Mouse (Mus musculus): ENCODE measurements around the gene 1700008O03Rik. TPM values are rescaled to one million over a fixed set of nuclear protein-coding genes. Genes with fewer than 3 reads are reported as not detected.

1700008O03Rik gene
- polyA plus RNA-seq, 1 experiment from 2014 or later, result 0.40 TPM

DNA sequence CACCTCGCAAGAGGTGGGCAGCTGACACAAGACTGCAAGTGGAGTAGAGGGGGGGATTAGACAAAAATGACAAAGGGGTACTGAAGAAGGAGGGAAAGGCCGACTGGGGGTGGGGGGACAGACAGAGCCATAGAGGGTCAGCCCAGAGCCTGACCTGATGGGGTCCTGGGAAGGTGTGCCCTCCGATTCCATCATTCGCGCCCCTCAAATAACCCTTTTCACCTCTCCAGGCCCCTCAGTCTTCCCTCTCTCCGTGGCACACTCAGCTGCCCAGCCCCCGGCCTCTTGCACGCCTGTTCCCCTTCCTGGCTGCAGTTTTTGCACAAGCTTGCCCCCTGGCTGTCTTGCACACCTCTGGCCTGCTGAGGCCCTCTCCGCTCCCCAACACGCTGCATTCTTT, 28.1 kb downstream of the 1700008O03Rik start:
- H3K4me1 ChIP-seq (replicated peaks), result peaks cover 55% of the 10 kb centered on the region
- H3K4me3 ChIP-seq, result peak overlapping the region; percentile 34
- H3K9ac ChIP-seq, result no peak overlapping the region
- 16% methylated on average over 9 of the region's 10 CpGs for WGBS
- peaks cover 86% of the 10 kb centered on the region for H3K27me3 ChIP-seq (replicated peaks)
- H3K9me3 ChIP-seq (replicated peaks), result no peaks in the 10 kb centered on the region
- H3K4me2 ChIP-seq, result peak overlapping the region; percentile 59
- no peak for ATAC-seq (ENCODE audit: insufficient number of reproducible peaks, low FRiP score)
- no peaks in the 10 kb centered on the region for H3K36me3 ChIP-seq
- no peak overlapping the region for H3K27ac ChIP-seq (ENCODE audit: poor library complexity, severe bottlenecking)

DNA sequence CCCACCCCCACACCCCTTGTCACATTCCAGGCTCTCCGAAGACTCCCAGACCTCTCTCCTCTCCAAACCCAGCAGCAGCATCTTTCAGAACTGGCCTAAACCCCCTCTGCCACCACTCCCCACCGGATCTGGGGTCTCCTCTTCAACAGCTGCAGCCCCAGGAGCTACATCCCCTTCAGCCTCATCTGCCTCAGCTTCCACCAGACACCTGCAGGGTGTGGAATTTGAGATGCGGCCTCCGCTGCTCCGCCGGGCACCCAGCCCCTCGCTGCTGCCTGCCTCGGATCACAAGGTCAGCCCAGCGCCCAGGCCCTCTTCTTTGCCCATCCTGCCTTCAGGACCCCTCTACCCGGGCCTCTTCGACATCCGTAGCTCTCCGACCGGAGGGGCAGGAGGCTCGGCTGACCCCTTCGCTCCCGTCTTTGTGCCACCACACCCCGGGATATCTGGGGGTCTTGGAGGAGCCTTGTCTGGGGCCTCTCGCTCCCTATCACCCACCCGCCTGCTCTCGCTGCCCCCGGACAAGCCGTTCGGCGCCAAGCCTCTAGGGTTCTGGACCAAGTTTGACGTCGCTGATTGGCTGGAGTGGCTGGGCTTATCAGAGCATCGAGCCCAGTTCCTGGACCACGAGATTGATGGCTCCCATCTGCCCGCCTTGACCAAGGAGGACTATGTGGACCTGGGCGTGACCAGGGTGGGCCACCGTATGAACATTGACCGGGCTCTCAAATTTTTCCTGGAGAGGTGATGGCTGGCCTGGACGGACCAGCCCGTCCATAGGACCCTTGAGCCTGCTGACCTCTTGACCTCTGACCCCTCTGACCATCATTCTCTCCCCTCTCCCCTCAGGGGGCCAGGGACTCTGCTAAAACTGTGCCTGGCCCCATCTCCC, 28.8 kb downstream of the 1700008O03Rik start:
- 3% methylated on average over 35 of the region's 35 CpGs for WGBS
- Histone ChIP-seq H3K4me3 (peak overlapping the region; percentile 34), H3K9me3 (replicated peaks) (no peaks in the 10 kb centered on the region), H3K4me2 (peak overlapping the region; percentile 59), H3K27ac (ENCODE audit: poor library complexity, severe bottlenecking) (no peak overlapping the region), H3K27me3 (replicated peaks) (peaks cover 86% of the 10 kb centered on the region), H3K9ac (peak overlapping the region; percentile 42), H3K36me3 (no peaks in the 10 kb centered on the region), H3K4me1 (replicated peaks) (peaks cover 62% of the 10 kb centered on the region)
- ATAC-seq (ENCODE audit: insufficient number of reproducible peaks, low FRiP score), result no peak

DNA sequence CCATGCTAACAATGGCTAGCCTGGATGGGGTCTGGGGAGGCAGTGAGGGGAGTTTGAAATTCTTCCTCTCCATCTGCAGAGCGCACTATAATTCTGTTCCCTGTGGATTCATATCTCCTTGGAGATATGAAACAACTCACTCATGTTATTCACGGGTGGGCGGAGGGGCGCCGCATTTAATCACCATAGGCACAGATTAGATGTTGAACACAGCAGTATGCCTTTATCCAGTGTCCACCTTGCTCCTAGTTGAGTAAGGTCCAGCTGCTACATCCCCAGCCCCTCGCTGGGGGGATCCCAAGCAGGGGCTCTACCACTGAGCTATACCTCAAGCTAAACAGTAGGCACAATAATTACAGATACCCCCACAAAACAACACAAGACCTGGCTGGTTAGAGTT, 30.2 kb downstream of the 1700008O03Rik start:
- H3K4me2 ChIP-seq, result no peak overlapping the region
- H3K27me3 ChIP-seq (replicated peaks), result peaks cover 84% of the 10 kb centered on the region
- H3K27ac ChIP-seq (ENCODE audit: poor library complexity, severe bottlenecking), result no peak overlapping the region
- H3K4me3 ChIP-seq, result no peak overlapping the region
- no peaks in the 10 kb centered on the region for H3K36me3 ChIP-seq
- WGBS, result 63% methylated on average over 6 of the region's 6 CpGs
- H3K9ac ChIP-seq, result no peak overlapping the region
- ATAC-seq (ENCODE audit: insufficient number of reproducible peaks, low FRiP score), result no peak
- H3K9me3 ChIP-seq (replicated peaks), result no peaks in the 10 kb centered on the region
- H3K4me1 ChIP-seq (replicated peaks), result peaks cover 66% of the 10 kb centered on the region

DNA sequence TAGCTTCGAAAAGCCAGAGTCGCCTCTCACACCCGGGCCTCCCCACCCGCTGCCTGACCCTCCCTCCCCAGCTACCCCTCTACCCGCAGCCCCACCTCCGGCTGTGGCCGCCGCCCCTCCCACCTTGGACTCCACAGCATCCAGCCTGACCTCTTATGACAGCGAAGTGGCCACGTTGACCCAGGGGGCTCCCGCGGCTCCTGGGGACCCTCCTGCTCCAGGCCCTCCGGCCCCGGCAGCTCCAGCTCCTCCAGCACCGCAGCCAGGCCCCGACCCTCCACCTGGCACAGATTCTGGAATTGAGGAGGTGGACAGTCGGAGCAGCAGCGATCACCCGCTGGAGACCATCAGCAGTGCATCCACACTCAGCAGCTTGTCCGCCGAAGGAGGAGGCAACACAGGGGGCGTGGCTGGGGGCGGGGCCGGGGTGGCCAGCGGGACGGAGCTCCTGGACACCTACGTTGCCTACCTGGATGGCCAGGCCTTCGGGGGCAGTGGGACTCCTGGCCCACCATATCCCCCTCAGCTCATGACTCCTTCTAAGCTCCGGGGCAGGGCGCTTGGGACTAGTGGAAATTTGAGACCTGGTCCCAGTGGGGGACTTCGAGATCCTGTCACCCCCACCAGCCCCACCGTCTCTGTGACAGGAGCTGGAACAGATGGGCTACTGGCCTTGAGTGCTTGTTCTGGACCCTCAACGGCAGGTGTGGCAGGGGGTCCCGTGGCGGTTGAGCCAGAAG, 31.8 kb downstream of the 1700008O03Rik start:
- Histone ChIP-seq H3K36me3 (no peaks in the 10 kb centered on the region), H3K9me3 (replicated peaks) (no peaks in the 10 kb centered on the region), H3K4me1 (replicated peaks) (peaks cover 56% of the 10 kb centered on the region), H3K9ac (0 out of 2 replicates have a peak overlapping the region, but pooled peaks have one; percentile 22), H3K27me3 (replicated peaks) (peaks cover 92% of the 10 kb centered on the region), H3K4me3 (peak overlapping the region; percentile 24), H3K27ac (ENCODE audit: poor library complexity, severe bottlenecking) (no peak overlapping the region), H3K4me2 (peak overlapping the region; percentile 49)
- WGBS, result 3% methylated on average over 35 of the region's 35 CpGs
- no peak for ATAC-seq (ENCODE audit: insufficient number of reproducible peaks, low FRiP score)

DNA sequence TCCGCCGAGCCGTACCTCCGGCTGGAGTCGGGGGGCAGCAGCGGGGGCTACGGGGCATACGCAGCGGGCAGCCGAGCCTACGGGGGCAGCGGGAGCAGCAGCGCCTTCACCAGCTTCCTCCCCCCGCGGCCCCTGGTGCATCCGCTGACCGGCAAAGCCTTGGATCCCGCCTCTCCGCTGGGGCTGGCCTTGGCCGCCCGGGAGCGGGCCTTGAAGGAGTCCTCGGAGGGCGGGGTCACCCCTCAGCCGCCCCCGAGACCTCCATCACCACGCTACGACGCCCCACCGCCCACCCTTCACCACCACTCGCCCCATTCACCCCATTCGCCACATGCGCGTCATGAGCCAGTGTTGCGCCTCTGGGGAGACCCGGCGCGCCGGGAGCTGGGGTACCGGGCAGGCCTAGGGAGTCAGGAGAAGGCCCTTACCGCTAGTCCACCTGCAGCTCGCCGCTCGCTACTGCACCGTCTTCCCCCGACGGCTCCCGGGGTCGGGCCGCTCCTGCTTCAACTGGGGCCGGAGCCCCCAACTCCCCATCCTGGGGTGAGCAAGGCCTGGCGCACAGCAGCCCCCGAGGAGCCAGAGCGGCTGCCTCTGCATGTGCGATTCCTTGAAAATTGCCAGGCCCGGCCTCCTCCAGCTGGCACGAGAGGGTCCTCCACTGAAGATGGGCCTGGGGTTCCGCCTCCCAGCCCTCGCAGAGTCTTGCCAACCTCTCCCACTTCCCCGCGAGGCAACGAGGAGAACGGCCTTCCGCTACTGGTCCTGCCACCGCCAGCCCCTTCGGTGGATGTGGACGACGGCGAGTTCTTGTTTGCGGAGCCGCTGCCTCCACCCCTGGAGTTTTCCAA, 32.6 kb downstream of the 1700008O03Rik start:
- Histone ChIP-seq H3K36me3 (no peaks in the 10 kb centered on the region), H3K4me3 (peak overlapping the region; percentile 24), H3K27ac (ENCODE audit: poor library complexity, severe bottlenecking) (no peak overlapping the region), H3K27me3 (replicated peaks) (peaks cover 96% of the 10 kb centered on the region), H3K9ac (no peak overlapping the region), H3K4me2 (peak overlapping the region; percentile 49), H3K4me1 (replicated peaks) (peaks cover 51% of the 10 kb centered on the region), H3K9me3 (replicated peaks) (no peaks in the 10 kb centered on the region)
- no peak for ATAC-seq (ENCODE audit: insufficient number of reproducible peaks, low FRiP score)
- WGBS, result 2% methylated on average over 69 of the region's 71 CpGs

GRCm38 (mm10) chr7:44351881-44352749, 33.5 kb downstream of the 1700008O03Rik start:
- H3K27ac ChIP-seq (ENCODE audit: poor library complexity, severe bottlenecking), result no peak overlapping the region
- WGBS, result 5% methylated on average over 68 of the region's 71 CpGs
- peak overlapping the region; percentile 24 for H3K4me3 ChIP-seq
- H3K4me1 ChIP-seq (replicated peaks), result peaks cover 44% of the 10 kb centered on the region
- no peaks in the 10 kb centered on the region for H3K36me3 ChIP-seq
- H3K27me3 ChIP-seq (replicated peaks), result peaks cover 97% of the 10 kb centered on the region
- no peaks in the 10 kb centered on the region for H3K9me3 ChIP-seq (replicated peaks)
- no peak for ATAC-seq (ENCODE audit: insufficient number of reproducible peaks, low FRiP score)
- H3K4me2 ChIP-seq, result peak overlapping the region; percentile 49
- no peak overlapping the region for H3K9ac ChIP-seq

DNA sequence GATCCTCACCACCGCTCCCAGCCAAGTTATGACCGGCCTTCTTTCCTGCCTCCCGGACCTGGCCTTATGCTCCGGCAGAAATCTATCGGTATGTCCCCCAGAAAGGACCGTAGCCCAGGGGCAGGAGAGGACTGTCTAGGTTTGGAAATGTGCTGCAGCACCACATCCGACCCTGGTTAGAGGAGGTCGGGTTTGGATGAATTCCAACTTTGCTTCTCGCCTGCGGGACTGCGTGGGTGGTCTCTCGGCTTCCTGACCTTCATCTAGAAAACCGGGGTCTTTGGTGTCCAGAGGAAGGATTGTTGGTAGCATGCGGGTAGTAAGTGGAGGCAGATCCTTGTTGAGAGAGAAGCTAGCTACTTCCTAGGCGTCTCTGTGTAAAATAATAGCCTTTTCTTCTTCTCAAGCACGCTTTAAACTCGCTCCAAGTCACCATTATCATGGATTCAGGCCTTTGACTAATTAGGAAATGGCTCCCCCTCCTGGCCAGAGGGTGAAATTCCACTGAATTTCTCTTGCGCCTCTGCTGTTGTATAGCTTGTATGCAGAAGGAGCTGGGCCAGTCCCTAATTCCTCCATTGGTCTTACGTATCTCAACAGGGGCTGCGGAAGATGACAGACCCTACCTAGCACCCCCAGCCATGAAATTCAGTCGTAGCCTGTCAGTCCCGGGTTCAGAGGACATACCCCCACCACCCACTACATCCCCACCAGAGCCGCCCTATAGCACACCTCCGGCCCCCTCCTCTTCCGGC, 34.5 kb downstream of the 1700008O03Rik start:
- Histone ChIP-seq H3K9ac (0 out of 2 replicates have a peak overlapping the region, but pooled peaks have one; percentile 17), H3K9me3 (replicated peaks) (no peaks in the 10 kb centered on the region), H3K4me3 (peak overlapping the region; percentile 27), H3K36me3 (no peaks in the 10 kb centered on the region), H3K27me3 (replicated peaks) (peaks cover 97% of the 10 kb centered on the region), H3K27ac (ENCODE audit: poor library complexity, severe bottlenecking) (no peak overlapping the region), H3K4me2 (peak overlapping the region; percentile 63), H3K4me1 (replicated peaks) (peaks cover 34% of the 10 kb centered on the region)
- 6% methylated on average over 25 of the region's 25 CpGs for WGBS
- peak; percentile 13; the same call in 1 of the 2 replicates for ATAC-seq (ENCODE audit: insufficient number of reproducible peaks, low FRiP score)

DNA sequence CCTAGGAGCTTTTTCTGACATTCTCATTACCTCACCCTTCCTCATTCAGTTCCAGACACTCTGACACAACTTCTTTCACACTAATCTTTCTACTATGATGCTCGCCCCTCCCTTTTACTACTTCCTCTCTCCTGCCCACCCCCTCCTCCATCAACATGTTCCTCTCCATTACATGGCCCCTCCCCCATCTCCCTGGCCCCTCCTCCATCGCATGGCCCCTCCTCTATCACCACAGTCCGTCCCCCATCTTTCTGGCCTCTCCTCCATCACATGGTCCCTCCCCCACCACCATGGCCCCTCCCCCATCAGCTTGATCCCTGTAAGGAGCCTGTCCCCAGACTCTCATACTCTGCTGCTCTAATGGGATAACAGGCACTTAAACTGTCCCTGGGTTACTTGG, 36.6 kb downstream of the 1700008O03Rik start:
- Histone ChIP-seq H3K36me3 (no peaks in the 10 kb centered on the region), H3K4me2 (no peak overlapping the region), H3K4me3 (no peak overlapping the region), H3K27ac (ENCODE audit: poor library complexity, severe bottlenecking) (no peak overlapping the region), H3K4me1 (replicated peaks) (peaks cover 31% of the 10 kb centered on the region), H3K9ac (no peak overlapping the region), H3K9me3 (replicated peaks) (no peaks in the 10 kb centered on the region), H3K27me3 (replicated peaks) (peaks cover 93% of the 10 kb centered on the region)
- ATAC-seq (ENCODE audit: insufficient number of reproducible peaks, low FRiP score), result no peak
- 8% methylated on average over 3 of the region's 3 CpGs for WGBS

DNA sequence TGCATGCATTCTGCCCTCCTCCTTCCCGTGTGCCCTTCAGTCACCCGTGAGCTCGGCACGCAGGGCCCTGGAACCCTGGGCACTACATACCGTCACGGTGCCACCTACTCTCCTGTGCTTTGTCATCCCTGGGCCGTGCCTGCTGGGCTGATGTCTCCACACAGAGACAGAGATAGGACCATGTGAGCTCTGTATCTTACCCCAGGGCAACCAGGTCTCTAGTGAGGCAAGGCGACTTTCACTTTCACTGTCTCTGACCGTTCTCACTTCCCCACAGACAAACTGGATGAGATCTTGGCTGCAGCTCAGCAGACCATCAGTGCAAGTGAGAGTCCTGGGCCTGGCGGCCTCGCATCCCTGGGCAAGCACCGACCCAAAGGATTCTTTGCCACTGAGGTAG, 41.0 kb downstream of the 1700008O03Rik start:
- no peaks in the 10 kb centered on the region for H3K36me3 ChIP-seq
- peaks cover 5% of the 10 kb centered on the region for H3K4me1 ChIP-seq (replicated peaks)
- 52% methylated on average over 12 of the region's 12 CpGs for WGBS
- peaks cover 95% of the 10 kb centered on the region for H3K27me3 ChIP-seq (replicated peaks)
- no peak for ATAC-seq (ENCODE audit: insufficient number of reproducible peaks, low FRiP score)
- H3K4me3 ChIP-seq, result no peak overlapping the region
- no peak overlapping the region for H3K27ac ChIP-seq (ENCODE audit: poor library complexity, severe bottlenecking)
- H3K9me3 ChIP-seq (replicated peaks), result no peaks in the 10 kb centered on the region
- H3K4me2 ChIP-seq, result no peak overlapping the region
- no peak overlapping the region for H3K9ac ChIP-seq
